Mouse (Mus musculus) CH12.LX (cell line): ENCODE results near the gene Ildr1. TPM values are rescaled to one million over a fixed set of nuclear protein-coding genes. Genes with fewer than 3 reads are reported as not detected.

Experiments
- DNase-seq: peaks from one replicate; pipeline ENCODE4 v3.0.0-alpha.2; 2013; ENCODE audit errors: extremely low read depth
- H3K27ac ChIP-seq: 2 replicates; pipeline ENCODE4 v1.5.1; 2012; ENCODE audit warnings: low read depth, mild to moderate bottlenecking, control low read depth, moderate library complexity; ENCODE audit not compliant: insufficient read depth
- H3K27me3 ChIP-seq: replicated peaks from 2 replicates; pipeline ENCODE3; 2012; ENCODE audit warnings: inconsistent platforms
- H3K36me3 ChIP-seq, 2 experiments: replicated peaks in 1 of 2; 2 replicates each; pipeline versions ENCODE3 to v1.6.1; 2012; ENCODE audit warnings: inconsistent platforms in 1 of 2, low read length in 1 of 2, mild to moderate bottlenecking in 1 of 2, mixed read lengths in 1 of 2, moderate library complexity in 1 of 2; ENCODE audit not compliant: control insufficient read depth in 1 of 2, insufficient read depth in 1 of 2
- H3K4me1 ChIP-seq, 2 experiments: 2 replicates each; pipeline ENCODE4 v1.6.1; 2012; ENCODE audit warnings: inconsistent platforms in 1 of 2, moderate library complexity in 1 of 2; ENCODE audit not compliant: insufficient read depth in 2 of 2, control insufficient read depth in 1 of 2
- H3K4me2 ChIP-seq: 2 replicates; pipeline ENCODE4 v1.6.1; 2012; ENCODE audit warnings: low read depth, mild to moderate bottlenecking, control low read depth; ENCODE audit not compliant: poor library complexity, insufficient read depth, severe bottlenecking
- H3K4me3 ChIP-seq, 3 experiments: fragments of 150-350 bp in 1 of 3; sonication (generic) in 1 of 3; replicated peaks in 1 of 3; 2 replicates each; pipeline versions ENCODE3 to v1.5.1; 2011 to 2012; ENCODE audit warnings: low read depth in 2 of 3, low read length in 2 of 3, mild to moderate bottlenecking in 2 of 3, moderate library complexity in 2 of 3, control low read depth in 1 of 3, improper control_type of control experiment in 1 of 3, inconsistent platforms in 1 of 3, mixed read lengths in 1 of 3; ENCODE audit not compliant: poor library complexity in 1 of 3
- H3K79me2 ChIP-seq: replicated peaks from 2 replicates; pipeline ENCODE4 v1.6.1; 2012; ENCODE audit warnings: mild to moderate bottlenecking, moderate library complexity; ENCODE audit not compliant: control insufficient read depth, poor library complexity, insufficient read depth, severe bottlenecking; ENCODE audit errors: extremely low read depth
- H3K9ac ChIP-seq: 2 replicates; pipeline ENCODE4 v1.6.1; 2012; ENCODE audit warnings: low read depth, mild to moderate bottlenecking, control low read depth, moderate library complexity; ENCODE audit not compliant: insufficient read depth
- H3K9me3 ChIP-seq: replicated peaks from 2 replicates; pipeline ENCODE3; 2012; ENCODE audit warnings: low read length, inconsistent platforms, mixed read lengths
- BHLHE40 ChIP-seq: IDR thresholded peaks from 2 replicates; pipeline ENCODE4 v1.6.1; 2011; ENCODE audit warnings: mild to moderate bottlenecking, low read depth, low read length, improper control_type of control experiment
- CHD1 ChIP-seq: IDR thresholded peaks from 2 replicates; pipeline ENCODE4 v1.6.1; 2012; ENCODE audit warnings: low read depth, low read length, improper control_type of control experiment, inconsistent platforms
- CHD2 ChIP-seq: IDR thresholded peaks from 2 replicates; pipeline ENCODE4 v1.6.1; 2011; ENCODE audit warnings: low read length, improper control_type of control experiment
- E2F4 ChIP-seq: IDR thresholded peaks from 2 replicates; pipeline ENCODE4 v1.6.1; 2011; ENCODE audit warnings: low read depth, low read length, improper control_type of control experiment; ENCODE audit not compliant: insufficient replicate concordance
- ELF1 ChIP-seq: IDR thresholded peaks from 2 replicates; pipeline ENCODE4 v1.6.1; 2014; ENCODE audit warnings: low read depth, mild to moderate bottlenecking, inconsistent platforms, low read length, improper control_type of control experiment
- ETS1 ChIP-seq: conservative IDR thresholded peaks from 2 replicates; pipeline ENCODE4 v1.6.1; 2012; ENCODE audit warnings: low read depth, mild to moderate bottlenecking, inconsistent platforms, low read length, improper control_type of control experiment, moderate library complexity
- GABPA ChIP-seq: IDR thresholded peaks from 2 replicates; pipeline ENCODE4 v1.6.1; 2012; ENCODE audit warnings: low read depth, low read length, improper control_type of control experiment, inconsistent platforms; ENCODE audit not compliant: insufficient replicate concordance
- HCFC1 ChIP-seq: IDR thresholded peaks from 2 replicates; pipeline ENCODE4 v1.6.1; 2012; ENCODE audit warnings: low read depth, mild to moderate bottlenecking, inconsistent platforms, low read length, improper control_type of control experiment
- IRF4 ChIP-seq: IDR thresholded peaks from 2 replicates; pipeline ENCODE4 v1.6.1; 2014; ENCODE audit warnings: low read depth, mild to moderate bottlenecking, inconsistent platforms, low read length, improper control_type of control experiment
- JUND ChIP-seq: conservative IDR thresholded peaks from 2 replicates; pipeline ENCODE4 v1.6.1; 2011; ENCODE audit warnings: low read depth, low read length, improper control_type of control experiment
- KAT2A ChIP-seq: IDR thresholded peaks from 2 replicates; pipeline ENCODE4 v1.6.1; 2012; ENCODE audit warnings: low read length, improper control_type of control experiment, inconsistent platforms; ENCODE audit not compliant: insufficient replicate concordance
- MAFK ChIP-seq: IDR thresholded peaks from 2 replicates; pipeline ENCODE4 v1.6.1; 2011; ENCODE audit warnings: low read length, improper control_type of control experiment; ENCODE audit not compliant: insufficient replicate concordance
- MAX ChIP-seq: IDR thresholded peaks from 2 replicates; pipeline ENCODE4 v1.6.1; 2011; ENCODE audit warnings: low read length, improper control_type of control experiment
- MAZ ChIP-seq: IDR thresholded peaks from 2 replicates; pipeline ENCODE4 v1.6.1; 2012; ENCODE audit warnings: low read depth, mild to moderate bottlenecking, inconsistent platforms, low read length, improper control_type of control experiment, moderate library complexity
- MEF2A ChIP-seq: IDR thresholded peaks from 2 replicates; pipeline ENCODE4 v1.6.1; 2014; ENCODE audit warnings: low read depth, mild to moderate bottlenecking, inconsistent platforms, low read length, improper control_type of control experiment, borderline replicate concordance
- MXI1 ChIP-seq: IDR thresholded peaks from 2 replicates; pipeline ENCODE4 v1.6.1; 2011; ENCODE audit warnings: mild to moderate bottlenecking, low read depth, low read length, improper control_type of control experiment
- MYC ChIP-seq: IDR thresholded peaks from 2 replicates; pipeline ENCODE4 v1.6.1; 2011; ENCODE audit warnings: low read depth, mild to moderate bottlenecking, improper control_type of control experiment, low read length
- NELFE ChIP-seq: IDR thresholded peaks from 2 replicates; pipeline ENCODE4 v1.6.1; 2011; ENCODE audit warnings: low read depth, low read length, improper control_type of control experiment
- NRF1 ChIP-seq: IDR thresholded peaks from 2 replicates; pipeline ENCODE4 v1.6.1; 2014; ENCODE audit warnings: low read depth, mild to moderate bottlenecking, inconsistent platforms, low read length, improper control_type of control experiment, moderate library complexity
- POLR2AphosphoS2 ChIP-seq: IDR thresholded peaks from 2 replicates; pipeline ENCODE4 v1.6.1; 2011; ENCODE audit warnings: low read depth, low read length, improper control_type of control experiment
- RAD21 ChIP-seq: IDR thresholded peaks from 2 replicates; pipeline ENCODE4 v1.6.1; 2011; ENCODE audit warnings: low read depth, mild to moderate bottlenecking, low read length, improper control_type of control experiment, moderate library complexity
- SIN3A ChIP-seq: IDR thresholded peaks from 2 replicates; pipeline ENCODE4 v1.6.1; 2012; ENCODE audit warnings: low read length, improper control_type of control experiment, inconsistent platforms
- SMC3 ChIP-seq: IDR thresholded peaks from 2 replicates; pipeline ENCODE4 v1.6.1; 2011; ENCODE audit warnings: low read depth, low read length, improper control_type of control experiment
- TCF12 ChIP-seq: IDR thresholded peaks from 2 replicates; pipeline ENCODE4 v1.6.1; 2014; ENCODE audit warnings: low read depth, mild to moderate bottlenecking, inconsistent platforms, low read length, improper control_type of control experiment
- UBTF ChIP-seq: IDR thresholded peaks from 2 replicates; pipeline ENCODE4 v1.6.1; 2012; ENCODE audit warnings: low read depth, mild to moderate bottlenecking, inconsistent platforms, low read length, improper control_type of control experiment, moderate library complexity
- USF1 ChIP-seq: IDR thresholded peaks from 2 replicates; pipeline ENCODE4 v1.6.1; 2014; ENCODE audit warnings: low read depth, mild to moderate bottlenecking, inconsistent platforms, low read length, improper control_type of control experiment
- ZC3H11A ChIP-seq: IDR thresholded peaks from 2 replicates; pipeline ENCODE4 v1.6.1; 2012; ENCODE audit warnings: low read depth, mild to moderate bottlenecking, inconsistent platforms, low read length, improper control_type of control experiment
- ZMIZ1 ChIP-seq: IDR thresholded peaks from 2 replicates; pipeline ENCODE4 v1.6.1; 2012; ENCODE audit warnings: low read depth, mild to moderate bottlenecking, inconsistent platforms, low read length, improper control_type of control experiment
- ZNF384 ChIP-seq: IDR thresholded peaks from 2 replicates; pipeline ENCODE4 v1.6.1; 2012; ENCODE audit warnings: low read depth, low read length, improper control_type of control experiment, inconsistent platforms
- dilution Hi-C: fragments of 300-500 bp; cut with MboI; formaldehyde crosslinking; loops from 2 replicates; pipeline ENCODE4 v1.14.3; 2020; ENCODE audit warnings: low sequenced_read_pairs; ENCODE audit not compliant: extremely low pct_unique_long_range_greater_than_20kb, extremely low pct_ligation_motif_present
- in situ Hi-C: fragments of 300-500 bp; cut with MboI; formaldehyde crosslinking; loops from 3 replicates; pipeline ENCODE4 v1.14.3; 2019; ENCODE audit warnings: low sequenced_read_pairs, low pct_ligation_motif_present, low pct_unique_long_range_greater_than_20kb, mixed read lengths
- polyA plus RNA-seq: library from polyadenylated mRNA; unstranded; fragments of >175 nt; gene quantifications from 2 replicates; pipeline ENCODE4 v1.2.1, GENCODE M21; 2012; ENCODE audit warnings: low read depth; ENCODE audit not compliant: insufficient read length
- total RNA-seq, 2 experiments: library from RNA; depleted of rRNA; stranded (reverse); fragments of 300-350 nt in 1 of 2; fragments of >200 nt in 1 of 2; gene quantifications; 2 replicates each; pipeline ENCODE4 v1.2.3; 2012 to 2014

Gene Ildr1
- total and polyA plus RNA-seq, 3 experiments: 0.34 to 0.81 (median 0.76) TPM

DNA sequence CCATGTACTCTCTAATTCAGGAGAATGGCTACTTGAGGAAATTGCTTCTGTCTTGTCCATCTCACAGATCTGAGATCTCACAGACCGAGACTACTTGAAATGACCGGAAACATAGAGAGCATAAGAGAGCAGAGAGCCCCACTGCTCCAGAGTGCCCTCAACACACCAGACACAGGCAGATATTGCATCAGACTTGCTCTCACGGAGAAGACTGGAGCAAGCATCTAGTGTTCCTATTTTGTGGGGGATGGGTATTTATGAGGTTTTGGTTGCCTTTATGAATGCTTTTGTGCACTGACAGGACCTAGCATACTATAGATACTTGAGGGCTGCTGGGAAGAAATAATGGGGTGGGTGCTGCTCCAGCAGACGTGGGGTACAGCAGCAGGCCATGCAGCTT is 20.6 kb upstream of the Ildr1 start:
- Histone ChIP-seq H3K4me3 (no peak overlapping the region), H3K4me2 (no peak overlapping the region), H3K4me1 (peaks cover 39 to 76% of the 10 kb centered on the region in 2 experiments), H3K27ac (peak overlapping the region; percentile 17; the same call in 1 of the 2 replicates), H3K36me3 (no peaks in the 10 kb centered on the region), H3K27me3 (no peaks in the 10 kb centered on the region), H3K9me3 (no peaks in the 10 kb centered on the region)
- dilution Hi-C loops: no loop called here
- no peak for DNase-seq
- TF ChIP-seq MEF2A (peak; percentile 41; the same call in 1 of the 2 replicates), SMC3 (no peak), MAZ (peak; percentile 31; the same call in 1 of the 2 replicates), MYC (no peak; the same call in 1 of the 2 replicates), BHLHE40 (0 out of 2 replicates have a peak, but pooled peaks have one; percentile 19), IRF4 (0 out of 2 replicates have a peak, but pooled peaks have one; percentile 48), MXI1 (peak; percentile 18; the same call in 1 of the 2 replicates)
- TF ChIP-seq, all 38 proteins: peak for 5
- no peaks in the 10 kb centered on the region for H3K79me2 ChIP-seq
- in situ Hi-C loops: no loop called here
- H3K9ac ChIP-seq: peak overlapping the region; percentile 0; the same call in 1 of the 2 replicates

DNA sequence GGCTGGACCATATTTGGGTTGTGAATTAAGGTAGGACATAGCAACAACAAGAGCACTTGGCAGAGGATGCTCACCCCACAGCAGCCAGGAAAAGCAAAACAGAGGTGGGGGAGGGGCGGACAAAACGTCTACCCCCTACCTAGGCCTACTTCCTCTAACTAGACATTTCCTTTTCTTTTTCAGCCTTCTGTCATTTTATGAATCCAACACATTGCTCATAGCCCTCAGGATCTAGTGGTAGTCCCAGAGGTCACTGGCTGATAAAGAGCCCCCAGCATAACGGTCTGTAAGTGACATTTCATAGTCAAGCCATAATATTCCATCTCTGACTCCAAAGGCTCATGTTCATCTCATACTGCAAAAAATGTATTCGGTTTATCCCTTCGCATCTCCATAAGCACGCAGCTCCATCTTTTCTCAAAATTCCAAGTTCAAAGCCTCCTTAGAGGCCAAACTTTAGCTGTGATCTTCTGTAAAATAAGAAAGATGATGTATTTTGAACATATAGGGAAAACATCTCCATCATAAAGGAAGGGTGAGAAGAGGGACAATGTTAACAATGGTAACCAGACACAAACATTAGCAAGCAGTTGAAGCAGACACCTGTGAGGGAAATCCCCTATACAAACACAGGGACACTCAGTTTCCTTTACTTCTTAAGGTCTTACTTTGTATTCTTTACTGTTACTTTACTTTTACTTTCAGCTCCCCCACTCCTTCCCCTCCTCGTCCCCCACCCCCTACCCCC is 19.1 kb upstream of the Ildr1 start:
- DNase-seq: peak; percentile 80
- Histone ChIP-seq H3K9ac (peak overlapping the region; percentile 86), H3K9me3 (no peaks in the 10 kb centered on the region), H3K36me3 (no peaks in the 10 kb centered on the region), H3K4me2 (peak overlapping the region; percentile 77), H3K79me2 (no peaks in the 10 kb centered on the region), H3K27me3 (no peaks in the 10 kb centered on the region), H3K4me3 (no peak overlapping the region), H3K4me1 (peaks cover 35 to 64% of the 10 kb centered on the region in 2 experiments), H3K27ac (peak overlapping the region; percentile 83)
- in situ Hi-C loops: no loop called here
- dilution Hi-C loops: no loop called here
- TF ChIP-seq ZMIZ1: peak; percentile 63; the same call in 1 of the 2 replicates
- TF ChIP-seq MYC: peak; percentile 42; the same call in 1 of the 2 replicates
- TF ChIP-seq NELFE: peak; percentile 35; the same call in 1 of the 2 replicates
- TF ChIP-seq CHD2: peak; percentile 95
- TF ChIP-seq USF1: no peak
- peak; percentile 55 for TF ChIP-seq HCFC1
- peak; percentile 94 for TF ChIP-seq CHD1
- no peak; the same call in none of the 2 replicates for TF ChIP-seq RAD21
- TF ChIP-seq GABPA: no peak
- TF ChIP-seq UBTF: no peak
- no peak for TF ChIP-seq ZC3H11A
- TF ChIP-seq E2F4: no peak
- peak; percentile 83 for TF ChIP-seq MXI1
- peak; percentile 34 for TF ChIP-seq ZNF384
- TF ChIP-seq TCF12: peak; percentile 74
- peak; percentile 75 for TF ChIP-seq ELF1
- 0 out of 2 replicates have a peak, but pooled peaks have one; percentile 15 for TF ChIP-seq NRF1
- TF ChIP-seq MAX: peak; percentile 58; the same call in 1 of the 2 replicates
- TF ChIP-seq POLR2AphosphoS2: peak; percentile 55; the same call in 1 of the 2 replicates
- TF ChIP-seq KAT2A: 0 out of 2 replicates have a peak, but pooled peaks have one; percentile 42
- TF ChIP-seq ETS1: peak; percentile 63
- peak; percentile 87 for TF ChIP-seq SIN3A
- no peak for TF ChIP-seq JUND
- TF ChIP-seq MAFK: peak; percentile 43; the same call in 1 of the 2 replicates
- peak; percentile 54 for TF ChIP-seq BHLHE40
